Mouse (Mus musculus) left cerebral cortex, postnatal 14 days (tissue): Measurements from ENCODE around the gene Kxd1. TPM values are rescaled to one million over a fixed set of nuclear protein-coding genes. Genes with fewer than 3 reads are reported as not detected.

Experiments used
- DNase-seq, 2 experiments: peaks; one replicate each; pipeline ENCODE4 v3.0.0; 2021 to 2022; ENCODE audit warnings: low spot score in 2 of 2, mixed read lengths in 1 of 2
- intact Hi-C: fragments of 180-260 bp; cut with DNase I; formaldehyde crosslinking; loops from one replicate; pipeline ENCODE4 v1.15.1; 2025
- total RNA-seq, 2 experiments: library from RNA; stranded (reverse); gene quantifications; 2 replicates each; pipeline ENCODE4 v1.2.3; 2021

Gene Kxd1
- total RNA-seq, 2 experiments from 2014 or later, result 40.8 to 43.4 TPM

DNA sequence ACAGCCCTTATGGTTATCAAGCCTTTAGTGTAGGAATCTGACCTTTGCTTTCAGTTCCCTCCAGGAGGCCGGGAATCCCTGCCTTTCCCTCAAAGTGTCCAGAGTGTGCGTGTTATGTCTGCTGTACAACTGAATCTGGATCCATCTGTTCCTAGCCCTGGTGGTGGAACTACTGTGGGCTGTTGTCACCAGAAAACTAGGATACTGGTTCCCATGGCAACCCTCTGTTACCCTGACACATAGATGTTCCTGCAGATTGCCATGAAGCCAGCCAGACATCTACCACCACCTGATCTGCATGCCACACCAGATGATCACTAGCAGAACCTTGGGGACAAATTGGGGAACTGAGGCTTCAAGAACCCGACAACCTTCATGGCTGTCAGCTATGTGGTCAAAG, 45.8 kb downstream of the Kxd1 start:
- peak; percentile 71 to 94 for DNase-seq
- intact Hi-C loops, result no loop called here

DNA sequence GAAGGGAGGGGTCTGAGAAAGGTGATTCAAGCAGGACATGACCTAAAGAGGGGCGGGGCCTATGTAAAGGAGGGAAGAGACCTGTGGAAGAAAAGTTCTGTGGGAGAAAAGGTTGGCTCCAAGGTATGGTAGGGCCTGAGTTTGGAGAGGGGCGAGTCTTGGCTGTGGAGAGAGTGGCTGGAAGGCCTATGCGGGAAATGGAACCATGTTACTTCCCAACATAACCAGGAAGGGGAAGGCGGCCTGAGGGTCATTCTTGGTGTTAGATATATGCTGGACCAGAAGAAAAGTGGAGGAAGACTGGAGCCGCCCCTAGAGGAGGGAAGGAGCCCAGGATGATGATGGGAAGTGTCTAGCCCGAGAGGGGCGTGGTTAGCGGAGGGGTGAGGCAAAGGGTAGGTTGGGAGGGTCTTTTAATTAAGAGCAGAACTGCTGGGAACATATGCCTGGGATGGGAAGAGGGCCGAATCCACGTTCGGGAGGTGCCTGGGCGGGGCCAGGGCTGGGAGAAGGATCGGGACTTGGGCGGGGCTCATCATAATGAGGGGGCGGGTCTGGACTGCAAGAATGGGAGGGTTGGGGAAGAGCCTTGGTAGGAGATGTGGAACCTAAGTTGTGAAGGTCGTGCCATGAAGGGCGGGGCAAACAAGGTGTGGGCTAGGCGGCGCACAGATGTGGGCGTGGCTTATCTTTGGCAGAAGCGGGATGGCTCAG, 50.3 kb downstream of the Kxd1 start:
- intact Hi-C loops, result no loop called here
- DNase-seq, result no peak

DNA sequence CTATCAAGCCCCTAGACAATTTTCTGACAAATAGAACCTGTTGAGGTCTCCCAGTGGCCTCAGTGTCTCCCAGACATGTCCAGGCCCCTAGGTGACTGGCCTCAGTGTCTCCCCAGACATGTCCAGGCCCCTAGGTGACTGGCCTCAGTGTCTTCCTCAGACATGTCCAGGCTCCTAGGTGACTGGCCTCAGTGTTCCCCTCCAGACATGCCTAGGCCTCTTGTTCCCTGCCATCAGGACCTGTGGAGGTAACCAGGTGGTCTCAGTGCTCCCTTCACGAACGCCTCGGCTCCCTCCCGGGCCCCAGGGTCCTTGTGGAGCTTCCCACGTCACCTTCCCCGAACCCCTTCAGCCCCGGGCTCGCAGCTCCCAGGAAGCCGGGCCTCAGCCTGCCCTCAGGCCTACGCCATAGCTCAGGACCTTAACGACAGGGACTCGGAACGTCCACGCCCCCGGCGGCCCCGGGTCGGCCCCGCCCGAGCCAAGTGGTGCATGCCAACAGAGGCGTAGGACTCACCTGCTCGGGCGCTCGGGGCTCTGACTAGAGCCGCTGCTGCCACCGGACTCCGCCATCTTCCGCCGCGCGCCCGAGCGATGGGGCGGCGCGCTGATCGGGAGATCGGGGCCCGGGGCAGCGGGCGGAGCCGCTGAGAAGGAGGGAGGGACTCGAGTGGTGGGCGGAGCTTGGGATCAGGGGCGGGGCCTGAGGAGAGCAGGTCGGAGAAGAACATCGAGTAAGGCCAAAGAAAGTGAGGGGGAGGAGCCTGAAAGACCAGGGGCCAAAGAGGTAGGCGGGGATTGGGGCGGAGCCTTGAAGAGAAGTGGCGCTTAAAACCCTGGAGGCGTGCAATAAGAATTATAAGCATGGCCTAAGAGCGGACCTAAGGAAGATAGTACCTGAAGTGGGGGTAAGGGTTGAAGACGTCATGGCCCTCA, 51.2 kb downstream of the Kxd1 start, which contains the start of gene Klhl26:
Gene Klhl26 (minus strand): TSS at position 636 of the 936 bp plus-strand sequence.
- DNase-seq, result peak; percentile 88 to 90
- intact Hi-C loops, result no loop called here

DNA sequence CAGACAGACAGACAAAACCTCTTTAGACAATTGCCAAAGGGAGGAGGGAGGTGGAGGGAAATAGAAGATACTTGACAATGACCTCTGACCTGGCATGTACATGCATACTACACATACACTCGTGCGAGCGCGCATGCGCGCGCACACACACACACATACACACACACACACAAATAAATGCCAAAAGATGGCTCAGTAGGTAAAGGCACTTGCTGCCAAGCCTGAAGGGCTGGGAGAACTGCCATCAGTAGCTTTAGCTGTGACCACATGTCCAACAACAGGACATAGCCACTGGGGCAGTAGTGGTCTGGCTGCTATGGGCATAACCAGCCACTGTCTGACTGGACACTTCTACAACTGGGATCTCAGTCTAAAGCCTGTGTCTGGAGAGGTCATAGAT, 55.9 kb downstream of the Kxd1 start:
- intact Hi-C loops, result no loop called here

DNA sequence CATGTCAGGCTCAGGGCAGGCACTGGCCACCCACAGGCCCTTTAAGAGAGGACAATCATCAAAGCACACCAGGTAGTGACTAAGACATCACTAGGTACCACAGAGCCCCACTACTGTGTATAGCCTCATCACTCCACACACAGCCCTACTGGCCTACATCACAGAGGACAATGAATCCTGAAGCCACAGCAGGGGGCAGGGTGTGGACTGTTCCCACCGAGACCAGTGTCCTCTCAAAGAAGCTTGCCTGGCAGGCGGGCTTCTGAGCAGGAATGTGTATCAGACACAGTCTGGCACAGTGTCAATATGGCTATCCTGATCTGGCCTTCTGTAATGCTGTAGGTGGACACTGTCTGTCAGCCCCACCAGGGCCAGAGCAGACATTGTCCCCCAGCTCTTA, 57.8 kb downstream of the Kxd1 start:
- no peak for DNase-seq
- intact Hi-C loops, result no loop called here

More for the DNA sequence above, 55.9 kb downstream of the Kxd1 start:
- no peak for DNase-seq

DNA sequence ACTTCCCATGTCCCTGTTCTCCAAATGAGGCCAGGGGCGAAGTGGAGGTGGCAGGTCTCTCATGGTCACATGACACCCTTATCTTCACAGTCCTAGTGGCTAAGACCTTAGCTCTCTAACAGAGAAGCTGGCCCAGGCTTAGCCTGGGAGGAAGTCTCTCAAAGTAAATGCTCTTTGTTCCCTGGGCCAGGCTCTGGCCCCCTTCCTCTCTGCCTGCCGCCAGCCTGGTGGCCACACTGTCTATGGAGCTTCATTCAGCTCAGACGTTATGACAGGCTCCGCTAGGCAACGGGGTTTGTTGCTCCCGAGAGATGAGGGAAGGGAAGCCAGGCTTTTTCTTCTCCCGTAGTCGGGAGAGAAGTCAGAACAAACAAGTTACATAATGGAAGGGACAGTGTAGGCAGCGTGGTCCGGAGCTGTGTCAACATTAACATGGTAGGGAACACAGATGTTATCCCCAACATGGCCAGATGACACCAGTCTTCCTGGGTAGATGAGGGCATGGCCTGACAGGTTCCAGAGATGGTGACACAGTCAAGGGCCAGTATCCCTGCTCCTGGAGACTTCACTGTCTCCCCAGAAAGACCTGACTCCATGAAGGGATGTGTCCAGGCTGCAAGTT, 58.4 kb downstream of the Kxd1 start:
- intact Hi-C loops, result no loop called here
- no peak for DNase-seq

DNA sequence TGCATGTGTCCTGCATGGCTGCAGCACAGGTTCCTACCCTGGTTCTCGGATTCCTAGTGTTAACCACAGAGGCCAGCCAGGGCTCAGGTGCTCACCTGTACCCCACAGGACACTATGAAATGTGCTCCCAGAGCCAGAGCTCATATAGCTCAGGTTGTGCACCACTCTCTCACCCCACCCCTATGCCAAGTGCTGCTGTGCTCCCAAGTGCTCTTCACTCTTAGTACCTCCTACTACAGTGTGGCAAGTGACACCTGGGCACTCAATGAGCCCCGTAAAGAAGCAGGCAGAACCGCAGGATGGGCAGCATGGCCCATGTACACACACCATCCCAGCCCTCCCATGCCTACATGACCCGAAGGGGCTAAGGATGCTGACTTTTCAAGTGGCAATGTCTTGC, 59.0 kb downstream of the Kxd1 start:
- intact Hi-C loops, result no loop called here
- DNase-seq, result no peak

DNA sequence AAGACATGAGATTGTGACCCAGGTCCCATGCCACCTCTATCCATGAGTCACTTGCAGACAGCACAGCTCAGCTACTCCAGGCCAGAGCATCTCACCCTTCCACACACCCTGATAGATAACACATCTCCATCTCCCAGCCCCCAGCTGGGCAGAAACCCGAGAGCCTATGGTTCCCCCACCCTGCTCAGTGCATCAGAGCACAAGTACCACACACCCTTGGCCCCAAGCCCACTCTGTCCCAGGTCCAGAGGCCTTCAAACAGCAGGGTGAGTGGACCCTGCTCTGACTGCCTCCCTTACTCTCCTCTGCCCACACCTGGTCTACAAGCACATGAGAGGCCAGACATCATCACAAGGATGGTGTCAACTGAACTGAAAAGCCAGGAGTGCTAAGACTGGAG, 59.8 kb downstream of the Kxd1 start:
- intact Hi-C loops, result no loop called here

DNA sequence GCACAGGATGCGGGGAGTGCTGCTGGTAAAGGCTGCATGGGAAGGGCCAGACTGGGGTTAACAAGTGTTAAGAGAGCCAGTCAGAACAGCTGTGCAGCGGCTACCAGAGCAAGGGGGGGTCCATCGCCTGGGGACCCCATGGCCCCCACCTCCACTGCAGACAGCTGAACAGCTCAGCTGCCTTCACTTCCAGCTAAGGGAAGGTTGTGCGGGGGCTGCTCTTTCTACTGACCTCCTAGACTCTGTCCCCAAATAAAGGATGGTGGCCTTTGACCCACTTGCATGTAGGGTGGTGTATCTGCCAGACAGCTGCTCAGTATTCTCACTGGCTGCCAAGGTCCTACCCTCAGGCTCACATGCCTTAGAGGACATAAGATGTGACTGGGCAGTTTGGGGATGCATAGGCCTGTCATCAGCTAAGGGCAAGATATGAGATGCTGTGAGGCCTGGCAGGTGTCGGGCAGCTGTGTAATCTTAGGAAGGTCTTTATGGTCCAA, 60.5 kb downstream of the Kxd1 start:
- intact Hi-C loops, result no loop called here
- DNase-seq, result no peak

More for the DNA sequence above, 59.8 kb downstream of the Kxd1 start:
- DNase-seq, result no peak

DNA sequence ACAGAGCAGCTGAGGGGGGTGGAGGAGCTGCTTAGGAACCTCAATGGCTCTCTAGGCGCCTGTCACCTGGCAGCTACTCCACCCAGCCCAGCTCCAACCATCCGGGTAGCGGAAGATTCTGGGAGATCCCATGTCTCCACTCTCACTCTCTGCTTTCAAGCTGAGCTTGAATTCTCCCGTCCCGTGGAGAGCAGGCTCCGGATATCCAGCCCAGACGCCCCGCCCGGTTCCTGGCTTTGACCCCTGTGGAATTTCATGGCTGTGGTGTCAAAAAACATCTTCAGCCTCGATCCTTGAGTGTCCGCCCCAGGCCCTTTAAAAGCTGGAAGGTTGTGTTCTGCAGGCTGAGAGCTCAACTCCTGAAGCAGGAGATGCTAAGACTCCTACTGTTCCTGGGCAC, 61.0 kb downstream of the Kxd1 start:
- intact Hi-C loops, result no loop called here
- DNase-seq, result no peak

DNA sequence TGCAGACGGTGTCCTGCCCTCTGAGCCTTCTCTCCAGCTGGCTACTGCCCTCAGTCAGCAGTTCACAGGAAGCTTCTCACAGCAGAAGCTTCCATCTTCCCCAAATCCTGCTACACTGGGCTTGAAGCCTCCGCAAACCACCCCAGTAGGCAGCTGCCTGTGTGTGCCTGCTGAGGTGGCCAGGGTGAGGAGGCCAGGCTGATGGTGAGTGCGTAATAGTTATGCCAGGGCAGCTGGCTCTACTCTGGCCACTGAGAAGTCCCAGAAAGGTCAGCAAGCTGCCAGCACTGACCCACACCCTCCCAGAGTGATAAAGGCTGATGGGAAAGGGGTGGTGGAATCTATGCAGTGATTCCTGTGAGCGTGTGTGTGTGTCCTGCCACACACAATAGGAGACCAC, 61.5 kb downstream of the Kxd1 start:
- no peak for DNase-seq
- intact Hi-C loops, result no loop called here

DNA sequence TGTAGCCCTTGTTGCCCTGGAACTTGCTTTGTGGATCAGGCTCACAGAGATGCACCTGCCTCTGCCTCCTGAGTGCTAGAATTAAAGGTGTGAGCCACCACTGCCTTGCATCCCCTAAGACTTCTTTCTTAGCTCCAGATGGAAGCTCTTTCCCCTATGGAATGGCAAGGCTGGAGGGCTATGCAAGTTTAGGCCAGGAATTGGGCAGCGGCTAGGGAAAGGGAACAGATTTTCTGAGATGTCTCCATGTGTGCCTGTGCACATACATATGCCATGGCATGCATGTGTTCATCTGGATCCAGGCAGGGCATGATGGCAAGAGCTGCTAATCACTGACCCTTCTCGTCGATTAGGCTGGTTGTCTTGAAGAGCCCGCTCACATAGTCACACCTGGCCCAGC, 62.1 kb downstream of the Kxd1 start:
- DNase-seq, result no peak
- intact Hi-C loops, result no loop called here

DNA sequence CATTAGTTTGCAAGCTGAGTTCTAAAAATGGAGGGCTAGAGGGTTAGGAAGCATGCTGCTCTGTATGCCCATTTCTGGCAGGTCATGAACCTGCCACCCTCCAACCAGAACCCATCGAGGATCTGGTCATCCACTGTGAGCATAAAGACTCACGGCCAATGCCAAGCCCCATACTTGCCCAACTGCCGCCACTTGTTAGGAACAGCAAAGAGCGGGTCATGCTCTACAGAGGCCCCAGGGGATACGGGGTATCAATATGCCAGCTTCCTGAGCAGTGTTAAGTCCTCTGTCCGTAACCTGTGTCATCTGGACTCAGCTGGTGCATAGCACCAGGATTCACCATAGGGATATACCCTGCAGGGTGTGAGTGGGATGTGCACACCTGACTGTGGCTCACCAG, 63.6 kb downstream of the Kxd1 start:
- intact Hi-C loops, result no loop called here
- no peak for DNase-seq

DNA sequence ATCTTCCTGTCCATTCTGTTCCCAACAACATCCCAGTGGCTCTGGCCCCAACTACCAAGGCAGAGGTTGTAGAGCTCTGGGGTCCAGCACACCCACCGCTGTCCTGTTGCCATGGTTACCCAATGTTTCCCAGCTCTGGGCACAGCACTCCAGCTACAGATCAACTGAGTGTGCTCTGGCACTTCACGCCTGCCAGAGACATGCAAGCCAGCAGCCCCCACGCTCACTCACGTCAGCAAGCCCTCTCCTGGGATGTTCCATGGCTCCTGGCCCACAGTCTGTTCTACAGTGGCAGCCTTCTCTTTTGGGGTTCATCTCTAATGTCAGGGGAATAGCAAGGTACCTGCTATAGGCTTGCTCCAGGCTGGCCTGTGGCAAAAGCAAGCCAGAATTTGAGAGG, 64.5 kb downstream of the Kxd1 start:
- DNase-seq, result peak; percentile 60 to 86
- intact Hi-C loops, result no loop called here

DNA sequence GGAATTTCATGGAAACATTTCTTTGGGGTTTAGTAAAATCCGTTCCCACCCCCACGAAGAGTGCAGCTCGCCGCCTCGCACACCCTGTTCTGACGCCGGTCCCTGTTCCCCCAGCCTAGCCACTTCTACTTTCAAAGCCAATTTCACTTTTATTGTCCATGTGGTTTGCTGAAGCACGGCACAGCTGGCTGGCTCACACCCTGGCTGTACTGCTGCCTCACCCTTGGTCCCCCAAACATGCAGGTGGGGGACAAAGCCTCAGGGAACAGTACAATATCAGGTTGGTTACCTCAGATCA, 65.3 kb downstream of the Kxd1 start:
- intact Hi-C loops, result no loop called here
- no peak for DNase-seq

DNA sequence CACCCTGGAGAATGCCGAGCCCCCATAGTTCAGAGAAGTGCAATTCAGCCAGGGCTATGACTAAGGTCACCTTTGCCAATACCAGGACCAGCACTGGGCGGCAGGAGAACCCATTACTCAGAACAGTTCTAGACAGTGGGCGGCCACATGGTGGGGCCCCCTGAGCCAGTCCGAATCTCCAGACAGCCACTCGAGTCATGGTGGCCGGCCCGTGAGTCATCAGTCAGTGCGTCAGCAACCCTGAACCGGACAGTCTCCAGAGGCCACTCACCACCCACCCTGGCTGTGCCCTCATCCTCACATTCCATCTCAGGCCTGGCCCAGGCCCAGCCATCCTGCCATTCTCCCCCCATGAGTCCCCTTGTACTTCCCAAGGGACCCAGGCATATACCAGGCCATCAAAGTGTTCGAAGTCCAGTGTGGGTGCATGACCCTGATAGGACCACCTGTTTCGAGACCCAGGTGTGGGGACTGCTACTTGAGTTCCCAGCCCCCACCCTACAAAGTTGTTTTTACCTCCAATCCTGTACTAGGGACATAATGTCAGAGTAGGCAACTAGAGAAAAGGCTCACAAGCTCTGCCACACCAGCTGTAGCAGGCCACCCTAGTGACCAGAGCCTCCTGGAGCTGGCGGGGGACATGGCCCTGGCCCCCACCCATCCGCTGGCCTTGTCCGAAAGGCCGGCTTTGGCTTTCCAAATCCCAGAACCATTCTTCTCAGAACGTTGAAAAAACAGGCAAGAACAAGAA, 65.8 kb downstream of the Kxd1 start:
- intact Hi-C loops, result no loop called here
- no peak for DNase-seq

DNA sequence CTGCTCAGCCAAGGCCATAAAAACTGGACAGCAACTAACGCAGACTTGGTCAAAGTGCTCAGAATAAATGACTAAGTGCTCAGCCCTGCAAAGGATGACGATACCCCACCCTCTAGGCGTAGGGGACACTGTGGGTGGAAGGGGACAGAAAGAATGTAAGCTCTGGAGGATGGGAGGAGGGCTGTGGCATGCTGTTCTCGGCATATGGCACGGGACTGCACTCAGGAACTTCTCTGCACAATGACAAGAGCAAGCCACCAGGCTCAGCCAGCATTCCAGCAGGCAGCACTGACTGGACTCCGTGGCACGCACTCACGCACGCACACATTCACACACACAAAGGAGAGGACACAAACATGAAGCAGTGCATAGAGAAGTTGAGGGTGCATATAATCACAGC, 67.2 kb downstream of the Kxd1 start:
- DNase-seq, result no peak
- intact Hi-C loops, result no loop called here

DNA sequence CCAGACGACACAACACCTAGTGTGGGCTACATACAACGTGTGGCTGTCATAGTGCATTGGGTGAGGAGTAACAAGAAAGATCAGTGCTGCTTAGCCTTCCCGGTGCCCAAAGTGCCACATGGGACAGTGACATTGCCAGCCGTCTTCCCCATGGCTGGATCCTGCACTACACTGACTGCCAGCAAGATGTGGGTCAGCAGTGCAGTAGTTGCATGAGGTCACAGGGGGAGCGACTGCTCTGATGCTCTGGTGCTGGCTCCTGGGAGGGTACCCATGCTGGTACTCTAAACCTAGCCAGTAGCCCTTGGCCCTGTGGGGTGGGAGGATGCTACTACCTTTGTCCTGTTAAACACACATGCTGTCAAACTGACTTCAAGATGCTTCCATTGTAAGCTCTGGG, 67.6 kb downstream of the Kxd1 start:
- intact Hi-C loops, result no loop called here
- DNase-seq, result no peak

DNA sequence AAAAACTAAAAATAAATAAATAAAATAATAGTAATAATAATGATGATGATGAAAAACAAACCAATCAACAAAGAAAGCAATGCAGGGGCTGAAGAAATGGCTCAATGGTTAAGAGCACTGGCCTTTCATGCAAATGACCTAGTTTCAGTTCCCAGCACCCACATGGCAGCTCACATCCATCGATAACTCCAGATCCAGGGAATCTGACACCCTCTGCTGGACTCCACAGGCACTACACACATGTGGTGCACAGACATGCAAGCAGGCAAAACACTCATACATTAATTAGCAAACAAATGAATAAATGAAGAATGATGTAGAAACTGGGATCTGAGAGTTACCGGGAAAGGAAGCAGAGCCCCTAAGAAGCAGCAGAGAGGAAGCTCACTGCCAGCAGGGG, 68.1 kb downstream of the Kxd1 start:
- intact Hi-C loops, result no loop called here

DNA sequence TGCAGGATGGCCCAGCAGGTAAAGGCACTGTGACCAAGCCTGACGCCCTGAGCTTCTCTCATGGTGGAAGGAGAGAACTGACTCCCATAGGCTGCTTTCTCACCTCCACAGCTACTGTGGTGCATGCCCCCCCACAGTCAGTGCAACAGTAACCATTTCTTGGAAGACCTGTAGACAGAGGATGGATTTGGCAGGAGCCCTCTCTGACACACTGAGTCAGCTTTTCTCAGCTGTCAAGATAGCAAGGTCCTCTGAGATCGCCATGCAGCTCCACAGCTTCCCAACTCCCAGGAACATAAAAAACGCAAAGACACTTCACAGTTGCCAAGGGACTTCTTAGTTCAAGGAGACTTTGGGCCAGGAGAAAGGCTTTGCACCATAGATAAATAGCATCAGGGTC, 69.3 kb downstream of the Kxd1 start:
- intact Hi-C loops, result no loop called here
- no peak for DNase-seq

More for the DNA sequence above, 68.1 kb downstream of the Kxd1 start:
- DNase-seq, result no peak
